Mouse (Mus musculus) thymus, adult 18-20 months (tissue): ENCODE data around the gene F10.

Experiments
- DNase-seq, 2 experiments: peaks; one replicate each; pipeline ENCODE4 v3.0.0; 2022; ENCODE audit warnings: mixed read lengths in 2 of 2

Gene F10

GRCm38 (mm10) chr8:13037015-13037414, at the start of gene F10:
Gene F10, plus strand, starts transcription at chr8:13037308.
- DNase-seq: no peak

- DNase-seq: no peak
These were observed 49.5 kb upstream of the F10 start for GRCm38 (mm10) chr8:12987571-12987970.

GRCm38 (mm10) chr8:12988722-12989430, 48.2 kb upstream of the F10 start:
- DNase-seq: no peak

- DNase-seq: no peak
These were observed 45.7 kb upstream of the F10 start for GRCm38 (mm10) chr8:12991411-12991810.

- DNase-seq: no peak
These were observed 42.6 kb upstream of the F10 start for GRCm38 (mm10) chr8:12994468-12994867.

GRCm38 (mm10) chr8:12995481-12995880, 41.6 kb upstream of the F10 start:
- DNase-seq: no peak

- DNase-seq: no peak
These were observed 40.3 kb upstream of the F10 start for GRCm38 (mm10) chr8:12996831-12997275.

GRCm38 (mm10) chr8:12998331-12998730, 38.8 kb upstream of the F10 start:
- no peak for DNase-seq

- no peak for DNase-seq
These were observed 37.3 kb upstream of the F10 start for GRCm38 (mm10) chr8:12999793-13000192.

- no peak for DNase-seq
These were observed 29.6 kb upstream of the F10 start for GRCm38 (mm10) chr8:13007458-13007857.

- no peak for DNase-seq
These were observed 26.8 kb upstream of the F10 start for GRCm38 (mm10) chr8:13010313-13010712.

- no peak for DNase-seq
These were observed 17.5 kb upstream of the F10 start for GRCm38 (mm10) chr8:13019560-13019959.

GRCm38 (mm10) chr8:13021830-13022229, 15.3 kb upstream of the F10 start:
- no peak for DNase-seq

- DNase-seq: no peak
These were observed 11.5 kb upstream of the F10 start, which contains the start of gene F7 for GRCm38 (mm10) chr8:13025487-13026224. Gene F7, plus strand, starts transcription at chr8:13026034.

- DNase-seq: no peak
These were observed 9.5 kb upstream of the F10 start for GRCm38 (mm10) chr8:13027615-13028014.

GRCm38 (mm10) chr8:13028482-13028881, 8.6 kb upstream of the F10 start:
- no peak for DNase-seq

- DNase-seq: no peak
These were observed 729 bp upstream of the F10 start for GRCm38 (mm10) chr8:13036346-13036812.

GRCm38 (mm10) chr8:13037569-13037968, 461 bp downstream of the F10 start:
- no peak for DNase-seq

GRCm38 (mm10) chr8:13039054-13039453, 1.9 kb downstream of the F10 start:
- no peak for DNase-seq

GRCm38 (mm10) chr8:13041459-13041858, 4.4 kb downstream of the F10 start:
- no peak for DNase-seq

- no peak for DNase-seq
These were observed 10.5 kb downstream of the F10 start for GRCm38 (mm10) chr8:13047652-13048051.

GRCm38 (mm10) chr8:13050550-13050949, 13.4 kb downstream of the F10 start:
- DNase-seq: no peak

- no peak for DNase-seq
These were observed 20.2 kb downstream of the F10 start for GRCm38 (mm10) chr8:13057351-13057750.
